Mouse (Mus musculus) G1E (cell line): Measurements from ENCODE around the gene Tiam2.

ENCODE experiments used
- CTCF ChIP-seq: IDR thresholded peaks from 2 replicates; pipeline ENCODE4 v1.5.1; 2012; ENCODE audit warnings: low read depth, low read length, inconsistent platforms, mixed read lengths
- GATA1 ChIP-seq: IDR thresholded peaks from 2 replicates; pipeline ENCODE4 v1.6.1; 2012; ENCODE audit warnings: borderline replicate concordance, low read length, inconsistent platforms, mixed read lengths
- GATA2 ChIP-seq: IDR thresholded peaks from 2 replicates; pipeline ENCODE4 v1.6.1; 2012; ENCODE audit warnings: low read depth, low read length, inconsistent platforms, borderline replicate concordance
- TAL1 ChIP-seq: conservative IDR thresholded peaks from 2 replicates; pipeline ENCODE4 v1.6.1; 2012; ENCODE audit warnings: low read depth, low read length, inconsistent platforms, mixed read lengths

DNA sequence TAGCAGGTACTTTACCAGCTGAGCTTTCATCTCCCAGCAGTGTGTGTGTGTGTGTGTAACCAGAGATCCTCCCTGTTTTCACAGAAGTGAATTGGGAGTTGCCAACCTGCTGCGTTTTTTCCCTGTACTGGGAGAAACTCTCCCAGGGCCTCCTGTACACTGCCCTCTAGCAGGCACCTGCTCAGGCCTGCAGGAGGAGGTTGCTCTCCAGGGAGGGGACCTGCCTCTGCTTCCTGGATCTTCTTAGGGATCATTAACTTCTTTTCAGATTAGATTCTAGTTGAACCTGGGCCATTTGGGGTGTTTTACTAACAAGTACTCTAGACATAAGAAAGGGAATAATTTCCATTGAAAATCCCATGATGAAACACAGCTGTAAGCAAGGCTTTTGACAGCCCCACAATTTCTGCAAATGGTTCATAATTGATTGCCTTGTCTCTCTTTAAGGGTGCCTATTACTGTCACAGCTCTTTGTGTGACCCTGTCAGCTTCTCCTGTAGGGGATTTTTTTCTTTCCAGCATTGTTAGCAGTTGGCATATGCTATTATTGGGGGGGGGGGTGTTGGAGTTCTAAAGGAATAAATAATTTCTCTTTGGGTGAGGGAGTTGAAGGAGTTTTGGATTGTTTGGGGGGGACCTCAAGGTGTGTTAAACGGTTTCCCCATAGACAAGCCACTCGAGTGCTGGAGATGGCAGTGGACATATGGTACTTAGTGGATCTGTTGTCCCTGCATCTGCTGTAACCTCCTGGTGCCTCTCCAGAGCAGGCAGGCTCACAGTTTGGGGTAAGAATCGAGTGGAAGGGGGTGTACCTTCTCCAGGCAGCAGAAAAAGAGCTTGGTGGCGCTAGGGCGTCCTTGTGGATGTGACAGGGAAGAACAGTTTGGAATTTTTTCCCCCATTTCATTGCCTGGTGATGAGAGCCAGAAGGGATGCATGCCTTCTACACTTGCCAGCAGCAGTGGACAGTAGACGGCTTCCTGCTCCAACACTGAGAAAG, 155.5 kb downstream of the Tiam2 start:
- TF ChIP-seq CTCF, result no peak
- no peak for TF ChIP-seq GATA1
- TF ChIP-seq GATA2, result no peak
- no peak for TF ChIP-seq TAL1
